Mouse (Mus musculus): ENCODE results near the gene Timd2. TPM values are rescaled to one million over a fixed set of nuclear protein-coding genes. Genes with fewer than 3 reads are reported as not detected.
"Not testable (repeated sequence)": the region's sequence is repeated elsewhere in the genome, so short reads cannot be mapped to it uniquely, and the experiment has no call there.

Gene Timd2
- polyA plus RNA-seq, 1 experiment from 2014 or later = 0.06 TPM

DNA sequence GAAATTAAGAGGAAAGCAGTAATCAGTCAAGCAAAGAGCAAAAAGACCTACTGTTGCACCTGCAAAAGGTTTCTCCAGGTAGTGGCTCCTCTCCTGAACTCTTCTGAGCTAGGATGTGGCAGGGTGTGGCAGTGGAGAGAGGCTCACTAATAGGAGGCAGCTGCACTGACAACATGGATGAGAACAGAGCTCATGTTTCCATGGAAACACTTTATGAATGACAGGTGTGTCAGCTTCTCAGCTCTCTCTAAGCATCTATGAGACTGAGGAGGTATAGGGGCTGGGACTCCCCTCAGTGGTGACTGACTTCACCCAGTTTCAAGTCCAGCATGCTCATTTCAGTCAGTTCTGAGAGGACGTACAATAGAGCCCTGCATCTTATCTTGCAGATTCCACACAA is 62.0 kb downstream of the Timd2 start:
- H3K36me3 ChIP-seq = no peaks in the 10 kb centered on the region
- no peaks in the 10 kb centered on the region for H3K27me3 ChIP-seq
- 85% methylated on average over 1 of the region's 1 CpGs for WGBS
- no peak overlapping the region for H3K27ac ChIP-seq (replicated peaks)
- no peaks in the 10 kb centered on the region for H3K4me1 ChIP-seq (replicated peaks)
- ATAC-seq (ENCODE audit: low read depth) = no peak
- no peaks in the 10 kb centered on the region for H3K9me3 ChIP-seq
- no peak overlapping the region for H3K4me2 ChIP-seq
- no peak overlapping the region for H3K4me3 ChIP-seq
- H3K9ac ChIP-seq = no peak overlapping the region

DNA sequence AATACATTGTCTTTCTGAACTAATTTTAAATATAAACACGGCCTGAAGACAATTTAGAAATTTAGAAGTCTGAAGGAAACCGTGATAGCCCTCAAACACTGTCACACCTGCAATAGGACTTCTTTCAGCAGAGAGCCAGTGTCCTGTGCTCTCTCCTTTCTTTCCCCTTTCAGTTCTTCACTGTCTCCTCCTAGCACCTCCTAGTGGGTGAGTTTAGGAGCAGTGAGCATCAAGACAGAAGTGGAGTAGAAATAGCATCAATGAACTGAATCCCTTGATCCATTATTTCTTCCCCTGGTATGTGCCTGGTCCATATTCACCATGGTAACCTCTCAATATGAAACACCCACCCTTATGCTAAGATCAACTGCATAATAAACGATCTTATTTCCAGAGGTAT is 70.3 kb downstream of the Timd2 start:
- Histone ChIP-seq H3K27me3 (no peaks in the 10 kb centered on the region), H3K4me1 (replicated peaks) (no peaks in the 10 kb centered on the region), H3K4me3 (no peak overlapping the region), H3K9me3 (no peaks in the 10 kb centered on the region), H3K9ac (no peak overlapping the region), H3K36me3 (no peaks in the 10 kb centered on the region), H3K27ac (replicated peaks) (no peak overlapping the region), H3K4me2 (no peak overlapping the region)
- WGBS = 85% methylated on average over 3 of the region's 3 CpGs
- no peak for ATAC-seq (ENCODE audit: low read depth)

DNA sequence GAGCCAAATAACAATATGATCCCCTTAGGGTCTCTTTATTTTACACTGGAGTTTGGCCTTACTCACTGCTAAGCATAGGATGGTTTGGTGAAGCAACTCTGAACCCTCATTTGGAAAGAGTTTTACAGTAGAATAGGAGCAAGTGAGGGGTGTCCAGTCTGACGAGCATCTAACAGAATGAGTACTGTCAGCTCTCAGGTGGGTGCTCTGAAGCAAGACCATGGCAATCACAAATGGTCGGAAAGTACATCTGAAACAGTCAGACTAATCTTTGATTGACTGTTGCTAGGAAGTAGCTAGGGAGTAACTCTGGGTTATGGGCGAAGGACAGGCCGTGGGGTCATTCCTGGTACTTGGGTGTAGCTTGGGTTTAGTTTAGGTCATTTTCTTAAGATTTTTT is 71.3 kb downstream of the Timd2 start:
- H3K9me3 ChIP-seq; ATAC-seq (ENCODE audit: low read depth); H3K4me2 ChIP-seq; H3K4me1 ChIP-seq (replicated peaks); H3K36me3 ChIP-seq; H3K9ac ChIP-seq; H3K4me3 ChIP-seq; H3K27me3 ChIP-seq; H3K27ac ChIP-seq (replicated peaks): not testable (repeated sequence)
- WGBS = 93% methylated on average over 4 of the region's 4 CpGs

DNA sequence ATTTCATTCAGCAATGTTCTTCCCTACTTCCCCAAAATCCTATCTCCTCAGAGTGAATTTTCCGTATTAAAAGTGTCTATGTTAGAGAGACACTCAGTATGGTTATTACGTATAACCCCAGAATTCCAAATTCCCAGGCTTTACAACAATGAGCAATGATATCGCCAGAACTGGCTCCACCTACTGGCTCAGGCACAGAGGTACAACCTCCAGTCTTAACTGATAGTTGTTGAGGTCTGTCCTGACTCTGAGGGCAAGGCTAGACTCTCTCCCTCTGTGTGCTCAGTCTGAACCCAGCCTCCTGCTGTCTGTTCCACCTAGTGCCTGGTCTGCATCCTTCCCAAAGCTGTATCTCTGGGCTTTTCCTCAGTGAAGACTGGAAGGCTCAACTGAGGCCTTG is 75.2 kb downstream of the Timd2 start:
- Histone ChIP-seq H3K27me3 (no peaks in the 10 kb centered on the region), H3K9me3 (no peaks in the 10 kb centered on the region), H3K4me1 (replicated peaks) (no peaks in the 10 kb centered on the region), H3K9ac (no peak overlapping the region), H3K27ac (replicated peaks) (no peak overlapping the region), H3K36me3 (no peaks in the 10 kb centered on the region), H3K4me2 (no peak overlapping the region), H3K4me3 (no peak overlapping the region)
- ATAC-seq (ENCODE audit: low read depth) = no peak
- WGBS = 39% methylated on average over 3 of the region's 3 CpGs

DNA sequence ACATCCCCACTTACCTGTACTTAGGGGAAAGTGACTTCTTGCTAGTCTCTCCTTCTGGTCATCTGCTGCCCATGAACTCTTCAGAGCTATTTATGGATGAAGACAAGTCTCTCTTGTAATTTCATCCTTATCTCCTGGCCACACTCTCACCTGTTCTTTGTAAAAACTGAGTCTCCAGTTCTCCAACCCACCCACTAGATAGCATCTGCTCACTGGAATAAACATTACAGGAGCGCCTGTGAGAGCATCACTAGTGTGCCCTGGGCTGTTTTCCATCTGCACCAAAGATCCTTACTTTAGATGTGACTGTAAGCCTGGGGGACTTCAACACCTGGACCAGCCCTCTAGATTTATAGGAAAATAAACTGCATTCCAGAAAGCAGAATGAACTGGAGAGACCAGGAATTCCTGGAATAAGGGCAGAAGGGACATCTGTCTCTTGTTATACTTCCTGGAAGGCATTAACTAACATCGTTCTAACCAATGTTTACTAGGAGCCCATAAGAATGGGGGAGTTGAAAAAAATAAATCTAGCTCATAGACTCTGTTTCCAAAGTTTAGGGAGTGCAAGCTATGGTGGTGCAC is 77.6 kb downstream of the Timd2 start, which contains the start of gene Dppa1:
Gene Dppa1 (minus strand): TSS at position 51 of the 585 bp plus-strand sequence.
- Histone ChIP-seq H3K9ac (no peak within 1 kb of the TSS), H3K9me3 (no peaks in the 10 kb centered on the region), H3K36me3 (no peaks in the 10 kb centered on the region), H3K4me2 (no peak within 1 kb of the TSS), H3K27me3 (no peaks in the 10 kb centered on the region), H3K4me3 (no peak within 1 kb of the TSS), H3K27ac (replicated peaks) (no peak within 1 kb of the TSS), H3K4me1 (replicated peaks) (no peaks in the 10 kb centered on the region)
- no peak for ATAC-seq (ENCODE audit: low read depth)
- WGBS = 79% methylated on average over 2 of the region's 2 CpGs

DNA sequence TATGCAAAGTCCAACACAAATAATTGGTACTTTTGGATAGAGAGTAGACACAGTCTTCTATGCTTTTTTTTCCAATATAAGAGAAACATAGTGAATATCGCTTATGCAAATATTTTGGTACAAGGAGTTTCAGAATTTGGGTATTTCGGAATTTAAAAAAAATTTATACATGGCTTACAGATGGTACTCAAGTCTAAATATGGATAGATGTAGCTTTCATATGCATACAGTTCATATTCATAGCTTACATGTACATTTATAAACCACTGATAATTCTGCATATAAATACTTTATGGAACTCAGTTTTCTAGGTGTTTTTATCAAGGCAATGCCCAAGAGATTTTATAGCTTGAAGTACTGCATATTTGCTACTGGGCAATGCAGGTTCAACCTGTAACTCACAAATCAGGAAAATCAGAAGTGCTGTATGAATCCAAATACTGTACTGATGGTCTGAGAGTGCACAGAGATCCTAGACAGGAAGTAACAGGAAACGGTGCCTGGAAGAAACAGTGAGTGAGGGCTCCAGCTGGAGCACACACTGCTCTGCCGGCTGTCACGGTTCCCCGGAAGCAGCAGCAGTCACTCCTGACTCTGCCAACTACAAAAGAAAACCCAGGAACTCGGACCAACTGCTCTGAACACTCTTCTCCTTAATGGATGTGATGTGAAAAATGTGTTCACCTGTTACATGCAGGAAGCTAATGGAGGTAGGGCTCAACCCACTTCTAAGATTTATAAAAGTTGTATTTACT is 86.3 kb downstream of the Timd2 start:
- H3K36me3 ChIP-seq = no peaks in the 10 kb centered on the region
- H3K4me1 ChIP-seq (replicated peaks) = no peaks in the 10 kb centered on the region
- WGBS = 76% methylated on average over 7 of the region's 7 CpGs
- H3K27ac ChIP-seq (replicated peaks) = no peak overlapping the region
- H3K9ac ChIP-seq = no peak overlapping the region
- H3K4me3 ChIP-seq = no peak overlapping the region
- H3K27me3 ChIP-seq = no peaks in the 10 kb centered on the region
- H3K9me3 ChIP-seq = no peaks in the 10 kb centered on the region
- no peak overlapping the region for H3K4me2 ChIP-seq
- ATAC-seq (ENCODE audit: low read depth) = no peak

DNA sequence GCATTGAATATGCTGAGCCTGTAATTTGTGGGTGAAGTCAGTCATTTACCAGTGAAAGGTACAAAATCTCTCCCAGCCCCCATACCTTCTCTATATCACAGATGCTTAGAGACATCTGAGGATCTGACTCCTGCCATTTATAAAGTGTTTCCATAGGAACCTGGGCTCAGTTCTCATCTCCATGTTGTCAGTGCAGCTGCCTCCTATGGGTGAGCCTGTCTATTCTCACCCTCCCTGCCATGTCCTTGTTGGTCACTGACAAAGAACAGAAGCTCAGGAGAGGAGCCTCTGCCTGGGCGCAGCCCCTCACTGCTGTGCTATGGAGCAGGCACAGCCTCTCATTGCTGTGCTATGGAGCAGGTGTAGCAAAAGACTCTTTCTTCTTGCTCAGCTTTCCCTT is 86.9 kb downstream of the Timd2 start:
- Histone ChIP-seq H3K4me2 (no peak overlapping the region), H3K27me3 (no peaks in the 10 kb centered on the region), H3K4me3 (no peak overlapping the region), H3K27ac (replicated peaks) (no peak overlapping the region), H3K9me3 (no peaks in the 10 kb centered on the region), H3K36me3 (no peaks in the 10 kb centered on the region), H3K4me1 (replicated peaks) (no peaks in the 10 kb centered on the region), H3K9ac (no peak overlapping the region)
- 94% methylated on average over 1 of the region's 1 CpGs for WGBS
- ATAC-seq (ENCODE audit: low read depth) = no peak

Other genes starting within 250 kb of the Timd2 start
- not detected in 2 replicates for gene Gm12169, start 182.8 kb downstream of the Timd2 start, polyA plus RNA-seq (2015; fragmentation: Nextera tagmentation; extraction: Ambion mirVana)
- not detected in 2 replicates for gene BC053393, start 135.5 kb downstream of the Timd2 start, polyA plus RNA-seq (2015; fragmentation: Nextera tagmentation; extraction: Ambion mirVana)
- gene Dppa1, start 77.8 kb downstream of the Timd2 start, polyA plus RNA-seq (2015; fragmentation: Nextera tagmentation; extraction: Ambion mirVana) = not detected in 2 replicates
- not detected in 2 replicates for gene Havcr1, start 28.0 kb upstream of the Timd2 start, polyA plus RNA-seq (2015; fragmentation: Nextera tagmentation; extraction: Ambion mirVana)
- 0.22 and 0.31 TPM in 2 replicates for gene Timd4, start 103.7 kb upstream of the Timd2 start, polyA plus RNA-seq (2015; fragmentation: Nextera tagmentation; extraction: Ambion mirVana)

Data from neural tube, embryonic 13.5 days (tissue).